Mouse (Mus musculus) megakaryocyte progenitor cell, adult 5-6 weeks (primary cell): ENCODE results near the gene Rapgef4. TPM values are rescaled to one million over a fixed set of nuclear protein-coding genes. Genes with fewer than 3 reads are reported as not detected.

ENCODE experiments used
- ATAC-seq: replicated peaks from 2 replicates; pipeline ENCODE4 v1.8.0; 2016; ENCODE audit warnings: mild to moderate bottlenecking, moderate TSS enrichment, inconsistent platforms; ENCODE audit not compliant: poor library complexity
- total RNA-seq, 2 experiments: library from RNA; stranded (forward) in 1 of 2; stranded (reverse) in 1 of 2; fragments of 157-497, 149-512 nt in 1 of 2; fragments of 200-1000 nt in 1 of 2; gene quantifications; 2 replicates each; pipeline versions ENCODE4 v1.2.3 to v1.2.4; 2015 to 2017

Gene Rapgef4
- total RNA-seq (2015): 1.9 and 3.8 TPM in 2 replicates
- 0.50 and 3.5 TPM in 2 replicates for total RNA-seq (2017)

GRCm38 (mm10) chr2:71980771-71981342, at the start of gene Rapgef4:
TSS of gene Rapgef4 (plus strand) at chr2:71981240.
- ATAC-seq: no peak

- no peak for ATAC-seq
These were observed 47.0 kb upstream of the Rapgef4 start for GRCm38 (mm10) chr2:71934046-71934445.

- ATAC-seq: no peak
These were observed 44.3 kb upstream of the Rapgef4 start for GRCm38 (mm10) chr2:71936711-71937110.

- ATAC-seq: no peak
These were observed 43.3 kb upstream of the Rapgef4 start for GRCm38 (mm10) chr2:71937649-71938308.

GRCm38 (mm10) chr2:71938716-71939393, 42.2 kb upstream of the Rapgef4 start:
- ATAC-seq: no peak

- no peak for ATAC-seq
These were observed 39.9 kb upstream of the Rapgef4 start for GRCm38 (mm10) chr2:71941005-71941720.

GRCm38 (mm10) chr2:71941721-71942087, 39.3 kb upstream of the Rapgef4 start:
- ATAC-seq: no peak

GRCm38 (mm10) chr2:71951212-71951611, 29.8 kb upstream of the Rapgef4 start:
- no peak for ATAC-seq

- peak; percentile 50; the same call in 1 of the 2 replicates for ATAC-seq
These were observed 25.4 kb upstream of the Rapgef4 start for GRCm38 (mm10) chr2:71955637-71956036.

GRCm38 (mm10) chr2:71956463-71956862, 24.6 kb upstream of the Rapgef4 start:
- ATAC-seq: no peak

- ATAC-seq: no peak
These were observed 23.1 kb upstream of the Rapgef4 start for GRCm38 (mm10) chr2:71957951-71958350.

GRCm38 (mm10) chr2:71958393-71958792, 22.6 kb upstream of the Rapgef4 start:
- ATAC-seq: no peak

GRCm38 (mm10) chr2:71964216-71964615, 16.8 kb upstream of the Rapgef4 start:
- ATAC-seq: no peak

- peak; percentile 69 for ATAC-seq
These were observed 15.6 kb upstream of the Rapgef4 start for GRCm38 (mm10) chr2:71965476-71965875.

GRCm38 (mm10) chr2:71966737-71967136, 14.3 kb upstream of the Rapgef4 start:
- no peak for ATAC-seq

GRCm38 (mm10) chr2:71967855-71968254, 13.2 kb upstream of the Rapgef4 start:
- no peak for ATAC-seq

GRCm38 (mm10) chr2:71973646-71974045, 7.4 kb upstream of the Rapgef4 start:
- ATAC-seq: no peak

- no peak for ATAC-seq
These were observed 6.7 kb upstream of the Rapgef4 start for GRCm38 (mm10) chr2:71974143-71974846.

- ATAC-seq: no peak
These were observed 1.1 kb upstream of the Rapgef4 start for GRCm38 (mm10) chr2:71979981-71980380.

- no peak for ATAC-seq
These were observed 357 bp downstream of the Rapgef4 start for GRCm38 (mm10) chr2:71981343-71981851.

GRCm38 (mm10) chr2:71981896-71982295, 856 bp downstream of the Rapgef4 start:
- ATAC-seq: no peak
